Mouse (Mus musculus): Measurements from ENCODE around the gene Rap1gap2. TPM values are rescaled to one million over a fixed set of nuclear protein-coding genes. Genes with fewer than 3 reads are reported as not detected.

Rap1gap2 gene
- polyA plus RNA-seq, 1 experiment from 2014 or later: 4.3 TPM

GRCm38 (mm10) chr11:74483871-74484270 lies 126.8 kb downstream of the Rap1gap2 start:
- 72% methylated on average over 5 of the region's 5 CpGs for WGBS
- Histone ChIP-seq H3K27me3 (ENCODE audit: control insufficient read depth, insufficient read depth, low read length) (no peaks in the 10 kb centered on the region), H3K36me3 (ENCODE audit: control insufficient read depth, insufficient read depth, low read length) (no peaks in the 10 kb centered on the region), H3K4me3 (ENCODE audit: control insufficient read depth in 1 of 2, insufficient read depth in 1 of 2, low read depth in 1 of 2, low read length in 2 of 2) (no peak overlapping the region), H3K27ac (replicated peaks in 1 of 2; ENCODE audit: control insufficient read depth in 1 of 2, insufficient read depth in 1 of 2, low read depth in 2 of 2, low read length in 2 of 2) (no peak overlapping the region), H3K9me3 (ENCODE audit: control insufficient read depth, low read length) (no peaks in the 10 kb centered on the region), H3K4me1 (ENCODE audit: control insufficient read depth in 2 of 2, insufficient read depth in 2 of 2, low read length in 2 of 2) (peaks cover 17 to 19% of the 10 kb centered on the region in 2 experiments), H3K4me2 (ENCODE audit: low read length) (no peak overlapping the region), H3K9ac (ENCODE audit: low read length) (no peak overlapping the region)
- ATAC-seq (ENCODE audit: insufficient number of reproducible peaks, insufficient read depth, low FRiP score, low read depth): no peak

GRCm38 (mm10) chr11:74483153-74483817 lies 127.4 kb downstream of the Rap1gap2 start:
- Histone ChIP-seq H3K4me3 (ENCODE audit: control insufficient read depth in 1 of 2, insufficient read depth in 1 of 2, low read depth in 1 of 2, low read length in 2 of 2) (no peak overlapping the region), H3K27ac (replicated peaks in 1 of 2; ENCODE audit: control insufficient read depth in 1 of 2, insufficient read depth in 1 of 2, low read depth in 2 of 2, low read length in 2 of 2) (no peak overlapping the region), H3K9me3 (ENCODE audit: control insufficient read depth, low read length) (no peaks in the 10 kb centered on the region), H3K27me3 (ENCODE audit: control insufficient read depth, insufficient read depth, low read length) (no peaks in the 10 kb centered on the region), H3K4me2 (ENCODE audit: low read length) (no peak overlapping the region), H3K4me1 (ENCODE audit: control insufficient read depth in 2 of 2, insufficient read depth in 2 of 2, low read length in 2 of 2) (peaks cover 14 to 18% of the 10 kb centered on the region in 2 experiments), H3K9ac (ENCODE audit: low read length) (no peak overlapping the region), H3K36me3 (ENCODE audit: control insufficient read depth, insufficient read depth, low read length) (no peaks in the 10 kb centered on the region)
- ATAC-seq (ENCODE audit: insufficient number of reproducible peaks, insufficient read depth, low FRiP score, low read depth): no peak
- WGBS: 65% methylated on average over 6 of the region's 6 CpGs

- H3K4me1 ChIP-seq (ENCODE audit: control insufficient read depth in 2 of 2, insufficient read depth in 2 of 2, low read length in 2 of 2): peaks cover 5 to 9% of the 10 kb centered on the region in 2 experiments; a peak in 2 of 4 replicates
- H3K27ac ChIP-seq (replicated peaks in 1 of 2; ENCODE audit: control insufficient read depth in 1 of 2, insufficient read depth in 1 of 2, low read depth in 2 of 2, low read length in 2 of 2): no peak overlapping the region
- H3K9me3 ChIP-seq (ENCODE audit: control insufficient read depth, low read length): no peaks in the 10 kb centered on the region
- H3K9ac ChIP-seq (ENCODE audit: low read length): no peak overlapping the region
- no peaks in the 10 kb centered on the region for H3K36me3 ChIP-seq (ENCODE audit: control insufficient read depth, insufficient read depth, low read length)
- no peak overlapping the region for H3K4me2 ChIP-seq (ENCODE audit: low read length)
- H3K27me3 ChIP-seq (ENCODE audit: control insufficient read depth, insufficient read depth, low read length): no peaks in the 10 kb centered on the region
- 0 out of 2 replicates have a peak, but pooled peaks have one; percentile 63 for ATAC-seq (ENCODE audit: insufficient number of reproducible peaks, insufficient read depth, low FRiP score, low read depth)
- no peak overlapping the region for H3K4me3 ChIP-seq (ENCODE audit: control insufficient read depth in 1 of 2, insufficient read depth in 1 of 2, low read depth in 1 of 2, low read length in 2 of 2)
- 61% methylated on average over 5 of the region's 5 CpGs for WGBS
Observed at GRCm38 (mm10) chr11:74481797-74482196, 128.9 kb downstream of the Rap1gap2 start.

DNA sequence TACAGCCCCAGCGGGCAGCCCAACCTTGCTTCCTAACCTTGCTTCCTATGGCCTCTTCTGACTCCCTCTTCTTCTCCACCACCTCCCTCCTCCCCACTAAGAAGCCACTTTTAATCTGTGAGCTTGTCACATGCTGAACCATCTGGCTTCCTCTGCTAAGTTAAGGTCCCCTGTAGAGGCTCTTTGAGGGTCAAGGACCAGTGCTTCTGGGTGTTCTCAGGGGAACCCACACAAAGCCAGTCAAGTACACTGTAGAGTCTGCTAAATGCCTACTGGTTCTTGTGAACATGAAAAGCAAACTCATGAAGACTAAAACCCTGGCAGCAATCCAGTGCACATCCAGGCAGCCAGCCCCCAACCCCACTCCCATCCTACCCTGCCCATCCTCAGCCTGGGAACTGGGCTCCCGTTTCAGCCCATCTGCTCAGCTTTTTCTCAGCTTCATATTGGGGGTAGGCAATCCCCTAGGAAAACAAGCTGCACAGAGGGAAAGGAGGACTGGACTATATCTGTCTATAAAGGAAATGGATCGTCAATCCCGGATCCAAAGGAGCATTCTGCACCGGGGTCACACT lies 130.9 kb downstream of the Rap1gap2 start:
- no peaks in the 10 kb centered on the region for H3K27me3 ChIP-seq (ENCODE audit: control insufficient read depth, insufficient read depth, low read length)
- H3K27ac ChIP-seq (replicated peaks in 1 of 2; ENCODE audit: control insufficient read depth in 1 of 2, insufficient read depth in 1 of 2, low read depth in 2 of 2, low read length in 2 of 2): no peak overlapping the region
- H3K36me3 ChIP-seq (ENCODE audit: control insufficient read depth, insufficient read depth, low read length): no peaks in the 10 kb centered on the region
- 72% methylated on average over 5 of the region's 5 CpGs for whole genome bisulfite sequencing
- no peak overlapping the region for H3K9ac ChIP-seq (ENCODE audit: low read length)
- no peaks in the 10 kb centered on the region for H3K9me3 ChIP-seq (ENCODE audit: control insufficient read depth, low read length)
- H3K4me2 ChIP-seq (ENCODE audit: low read length): no peak overlapping the region
- no peak overlapping the region for H3K4me3 ChIP-seq (ENCODE audit: control insufficient read depth in 1 of 2, insufficient read depth in 1 of 2, low read depth in 1 of 2, low read length in 2 of 2)
- ATAC-seq (ENCODE audit: insufficient number of reproducible peaks, insufficient read depth, low FRiP score, low read depth): no peak
- H3K4me1 ChIP-seq (ENCODE audit: control insufficient read depth in 2 of 2, insufficient read depth in 2 of 2, low read length in 2 of 2): peaks cover 5 to 9% of the 10 kb centered on the region in 2 experiments; a peak in 2 of 4 replicates

DNA sequence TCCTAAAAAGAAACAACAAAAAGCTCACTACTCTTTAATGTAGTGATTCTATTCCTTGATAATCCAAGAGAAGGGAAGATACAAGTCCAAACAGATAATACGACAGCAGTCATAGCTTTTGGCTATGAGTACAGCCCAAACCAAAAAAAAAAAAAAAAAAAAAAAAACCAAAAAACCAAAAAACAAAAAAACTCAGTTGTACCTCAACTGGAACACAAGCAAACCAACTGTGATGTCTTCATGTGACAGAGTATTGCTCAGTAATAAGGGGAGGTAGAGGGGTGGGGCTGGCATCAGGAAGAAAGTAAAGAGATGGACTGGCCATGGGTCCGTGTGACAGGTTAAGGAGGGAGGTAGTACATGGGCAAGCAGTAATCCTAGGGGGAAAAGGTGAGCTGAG lies 131.8 kb downstream of the Rap1gap2 start:
- H3K36me3 ChIP-seq (ENCODE audit: control insufficient read depth, insufficient read depth, low read length): no peaks in the 10 kb centered on the region
- H3K27ac ChIP-seq (replicated peaks in 1 of 2; ENCODE audit: control insufficient read depth in 1 of 2, insufficient read depth in 1 of 2, low read depth in 2 of 2, low read length in 2 of 2): no peak overlapping the region
- no peaks in the 10 kb centered on the region for H3K9me3 ChIP-seq (ENCODE audit: control insufficient read depth, low read length)
- WGBS: 87% methylated on average over 2 of the region's 2 CpGs
- H3K9ac ChIP-seq (ENCODE audit: low read length): no peak overlapping the region
- ATAC-seq (ENCODE audit: insufficient number of reproducible peaks, insufficient read depth, low FRiP score, low read depth): no peak
- H3K27me3 ChIP-seq (ENCODE audit: control insufficient read depth, insufficient read depth, low read length): no peaks in the 10 kb centered on the region
- peaks cover 5 to 9% of the 10 kb centered on the region in 2 experiments; a peak in 2 of 4 replicates for H3K4me1 ChIP-seq (ENCODE audit: control insufficient read depth in 2 of 2, insufficient read depth in 2 of 2, low read length in 2 of 2)
- H3K4me3 ChIP-seq (ENCODE audit: control insufficient read depth in 1 of 2, insufficient read depth in 1 of 2, low read depth in 1 of 2, low read length in 2 of 2): no peak overlapping the region
- H3K4me2 ChIP-seq (ENCODE audit: low read length): no peak overlapping the region

- H3K9ac ChIP-seq (ENCODE audit: low read length): no peak overlapping the region
- WGBS: 62% methylated on average over 10 of the region's 10 CpGs
- no peaks in the 10 kb centered on the region for H3K27me3 ChIP-seq (ENCODE audit: control insufficient read depth, insufficient read depth, low read length)
- H3K4me2 ChIP-seq (ENCODE audit: low read length): no peak overlapping the region
- H3K4me1 ChIP-seq (ENCODE audit: control insufficient read depth in 2 of 2, insufficient read depth in 2 of 2, low read length in 2 of 2): peaks cover 10 to 16% of the 10 kb centered on the region in 2 experiments
- H3K27ac ChIP-seq (replicated peaks in 1 of 2; ENCODE audit: control insufficient read depth in 1 of 2, insufficient read depth in 1 of 2, low read depth in 2 of 2, low read length in 2 of 2): no peak overlapping the region
- no peak overlapping the region for H3K4me3 ChIP-seq (ENCODE audit: control insufficient read depth in 1 of 2, insufficient read depth in 1 of 2, low read depth in 1 of 2, low read length in 2 of 2)
- no peaks in the 10 kb centered on the region for H3K36me3 ChIP-seq (ENCODE audit: control insufficient read depth, insufficient read depth, low read length)
- H3K9me3 ChIP-seq (ENCODE audit: control insufficient read depth, low read length): no peaks in the 10 kb centered on the region
- no peak for ATAC-seq (ENCODE audit: insufficient number of reproducible peaks, insufficient read depth, low FRiP score, low read depth)
Observed at GRCm38 (mm10) chr11:74472671-74473070, 138.0 kb downstream of the Rap1gap2 start.

- Histone ChIP-seq H3K9me3 (ENCODE audit: control insufficient read depth, low read length) (no peaks in the 10 kb centered on the region), H3K27ac (replicated peaks in 1 of 2; ENCODE audit: control insufficient read depth in 1 of 2, insufficient read depth in 1 of 2, low read depth in 2 of 2, low read length in 2 of 2) (peak overlapping the region in 1 of 2 experiments; percentile 52; a peak in 1 of 4 replicates), H3K4me3 (ENCODE audit: control insufficient read depth in 1 of 2, insufficient read depth in 1 of 2, low read depth in 1 of 2, low read length in 2 of 2) (no peak overlapping the region), H3K36me3 (ENCODE audit: control insufficient read depth, insufficient read depth, low read length) (no peaks in the 10 kb centered on the region), H3K4me2 (ENCODE audit: low read length) (peak overlapping the region; percentile 7; the same call in 1 of the 2 replicates), H3K9ac (ENCODE audit: low read length) (no peak overlapping the region), H3K4me1 (ENCODE audit: control insufficient read depth in 2 of 2, insufficient read depth in 2 of 2, low read length in 2 of 2) (peaks cover 17 to 20% of the 10 kb centered on the region in 2 experiments), H3K27me3 (ENCODE audit: control insufficient read depth, insufficient read depth, low read length) (no peaks in the 10 kb centered on the region)
- WGBS: 15% methylated on average over 6 of the region's 6 CpGs
- ATAC-seq (ENCODE audit: insufficient number of reproducible peaks, insufficient read depth, low FRiP score, low read depth): peak; percentile 59
Observed at GRCm38 (mm10) chr11:74468195-74468594, 142.5 kb downstream of the Rap1gap2 start.

All from heart, embryonic 14.5 days (tissue).